Mouse (Mus musculus) adrenal gland, postnatal 10 days (tissue): ENCODE results near the gene Gm609. TPM values are rescaled to one million over a fixed set of nuclear protein-coding genes. Genes with fewer than 3 reads are reported as not detected.
A peak's percentile ranks its signal among the peaks of the same experiment; 100 is the strongest.
"Not testable (repeated sequence)": the region's sequence is repeated elsewhere in the genome, so short reads cannot be mapped to it uniquely, and the experiment has no call there.

Source experiments
- DNase-seq: peaks from one replicate; pipeline ENCODE4 v3.0.0; 2021; ENCODE audit warnings: mixed read lengths
- long read RNA-seq, 2 experiments: library from polyadenylated mRNA; stranded (forward); transcript quantifications; one replicate each; pipeline ENCODE4 v2.0.0; 2021
- total RNA-seq, 2 experiments: library from RNA; stranded (reverse); gene quantifications; 2 replicates each; pipeline ENCODE4 v1.2.3; 2021

Gm609 gene
- under 1 TPM; 0.27 to 0.48 TPM for total RNA-seq
- long read RNA-seq, experiment 1, result 0 reads
- long read RNA-seq, experiment 2, result 0 reads

- no peak for DNase-seq
These were observed at the start of gene Gm609 for GRCm38 (mm10) chr16:45492927-45493326. TSS of gene Gm609 (minus strand) at chr16:45492969.

GRCm38 (mm10) chr16:45542108-45542507 is 49.3 kb upstream of the Gm609 start:
- DNase-seq, result no peak

DNA sequence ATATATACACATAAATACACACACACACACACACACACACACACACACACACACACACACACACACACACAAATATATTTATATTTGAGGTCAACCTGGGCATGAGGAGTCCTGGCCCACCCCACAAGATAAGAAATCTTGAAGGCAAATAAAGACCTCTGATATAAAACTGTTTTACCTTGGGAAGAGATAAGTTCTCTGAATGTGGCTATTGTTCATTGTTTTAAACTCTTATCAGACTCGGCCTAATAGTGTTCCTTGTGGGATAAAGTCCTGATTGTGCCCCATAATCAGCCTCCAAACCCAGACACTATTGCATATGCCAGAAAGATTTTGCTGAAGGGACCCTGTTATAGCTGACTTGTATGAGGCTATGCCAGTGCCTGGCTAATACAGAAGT is 45.6 kb upstream of the Gm609 start:
- DNase-seq, result not testable (repeated sequence)

GRCm38 (mm10) chr16:45535009-45535408 is 42.2 kb upstream of the Gm609 start, which contains the start of gene Slc9c1:
TSS of gene Slc9c1 (plus strand) at chr16:45535309.
- no peak for DNase-seq

GRCm38 (mm10) chr16:45531950-45532349 is 39.2 kb upstream of the Gm609 start, which contains the start of gene Gm17783:
TSS of gene Gm17783 (minus strand) at chr16:45532050.
- DNase-seq, result no peak

- no peak for DNase-seq
These were observed 32.8 kb upstream of the Gm609 start for GRCm38 (mm10) chr16:45525551-45525950.

DNA sequence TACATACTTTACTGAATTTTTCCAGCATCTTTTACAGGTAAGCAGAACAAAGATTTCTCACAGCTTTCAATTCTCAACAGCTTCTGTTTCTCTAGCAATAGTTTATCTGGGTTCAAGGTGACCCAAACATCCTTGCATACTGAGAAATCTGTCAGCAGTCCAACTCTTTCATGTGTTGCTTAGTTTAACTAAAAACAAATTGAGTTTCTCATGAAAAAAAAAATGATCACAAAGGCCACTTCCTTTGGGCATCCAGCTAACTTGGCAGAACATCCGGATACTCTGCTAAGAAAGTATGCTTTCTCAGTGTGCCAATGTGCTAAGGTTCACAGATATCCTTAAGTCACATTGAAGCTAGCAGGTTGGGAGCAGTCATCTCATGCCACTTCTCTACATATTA is 2.6 kb upstream of the Gm609 start:
- peak; percentile 27 for DNase-seq

DNA sequence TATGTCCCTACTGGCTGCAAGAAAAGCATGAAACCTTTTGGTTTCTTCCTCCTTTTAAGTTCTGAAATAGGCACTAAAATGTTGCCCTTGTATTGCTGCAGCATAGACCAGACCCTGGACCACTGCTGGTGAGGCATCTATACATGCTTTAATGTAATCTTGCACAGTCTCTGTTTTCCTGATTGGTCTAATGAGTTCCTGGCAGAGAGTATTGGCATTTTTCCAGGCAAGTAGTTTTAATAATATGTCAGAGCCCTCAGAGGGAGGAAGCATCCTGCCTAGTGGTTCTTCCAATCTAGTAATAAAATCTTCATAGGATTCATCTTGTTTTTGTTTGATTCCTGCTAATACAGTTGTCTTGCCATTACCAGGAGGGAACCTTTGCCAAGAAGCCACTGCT is 15.8 kb downstream of the Gm609 start:
- no peak for DNase-seq

DNA sequence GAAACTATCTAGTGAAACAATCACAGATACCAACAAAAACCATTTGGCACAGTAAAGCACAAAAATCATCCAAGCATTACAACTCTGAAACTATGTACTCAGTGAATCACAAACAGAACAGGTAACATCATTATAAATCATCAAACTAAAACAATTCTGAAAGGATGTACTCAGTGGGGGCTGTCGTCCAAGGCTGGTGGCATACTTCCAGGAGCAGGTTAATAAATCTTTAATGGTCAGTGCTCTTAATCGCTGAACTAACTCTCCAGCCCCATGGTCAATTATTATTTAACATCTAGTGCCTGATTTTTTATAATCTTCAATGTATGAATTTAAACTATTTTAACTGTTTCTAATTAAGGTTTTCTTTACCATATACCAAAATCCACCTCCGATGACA is 20.9 kb downstream of the Gm609 start:
- DNase-seq, result peak; percentile 14

DNA sequence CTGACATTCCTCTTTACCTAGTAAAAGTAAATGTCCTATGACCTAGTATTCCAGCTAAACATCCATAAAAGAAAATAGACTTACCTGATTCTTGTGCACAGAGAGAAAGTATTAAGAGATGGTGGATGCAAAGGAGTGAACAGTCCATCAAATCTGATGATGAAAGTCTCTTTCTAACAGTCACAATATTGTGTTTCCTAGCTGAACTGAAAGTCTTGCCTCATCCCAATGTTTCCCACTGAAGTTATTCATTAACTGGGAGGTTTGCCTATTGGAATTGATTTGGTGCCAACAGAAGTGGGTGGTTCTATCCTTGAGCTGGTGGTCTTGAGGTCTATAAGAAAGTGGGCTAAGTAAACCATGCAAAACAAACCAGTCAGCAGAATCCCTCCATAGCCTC is 38.0 kb downstream of the Gm609 start:
- no peak for DNase-seq

- no peak for DNase-seq
These were observed 55.5 kb downstream of the Gm609 start for GRCm38 (mm10) chr16:45437230-45437739.

DNA sequence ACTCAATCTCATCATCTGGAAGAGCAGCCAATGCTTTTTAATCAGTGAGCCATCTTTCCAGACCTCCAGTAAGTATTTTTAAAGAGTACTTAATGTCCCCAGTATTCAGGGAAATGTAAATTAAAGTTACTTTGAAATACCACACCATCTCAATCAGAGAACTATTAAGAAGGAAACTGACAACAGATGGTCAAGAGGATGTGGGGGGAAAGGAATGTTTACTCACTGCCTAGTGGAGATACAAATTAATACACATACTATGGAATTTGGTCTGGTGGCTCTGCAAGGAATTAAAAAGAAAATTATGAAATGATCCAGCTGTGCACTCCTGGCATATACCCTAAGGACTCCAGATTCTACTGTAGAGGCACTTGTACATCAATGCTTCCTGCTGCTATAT is 57.2 kb downstream of the Gm609 start:
- DNase-seq, result no peak

DNA sequence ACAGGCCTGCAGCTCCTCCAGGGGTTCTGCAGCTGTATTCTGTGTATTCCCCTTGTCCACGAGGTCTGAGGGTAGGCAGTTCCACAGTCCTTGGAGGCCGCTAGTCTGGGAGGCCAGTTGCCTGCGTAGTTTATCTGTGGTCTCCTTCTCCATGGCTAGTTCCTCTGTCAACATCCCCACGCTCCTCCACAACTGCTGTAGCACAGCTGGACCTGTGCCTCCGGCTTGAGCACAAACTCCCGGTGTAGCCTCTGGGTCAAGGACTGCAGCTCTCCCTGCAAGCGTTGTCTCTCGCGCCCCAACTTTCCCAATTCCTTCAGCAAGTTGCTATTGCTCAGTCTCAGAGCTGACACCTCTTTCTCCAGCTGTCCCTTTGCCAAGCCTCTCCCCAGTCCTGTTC is 65.1 kb downstream of the Gm609 start:
- DNase-seq, result no peak

DNA sequence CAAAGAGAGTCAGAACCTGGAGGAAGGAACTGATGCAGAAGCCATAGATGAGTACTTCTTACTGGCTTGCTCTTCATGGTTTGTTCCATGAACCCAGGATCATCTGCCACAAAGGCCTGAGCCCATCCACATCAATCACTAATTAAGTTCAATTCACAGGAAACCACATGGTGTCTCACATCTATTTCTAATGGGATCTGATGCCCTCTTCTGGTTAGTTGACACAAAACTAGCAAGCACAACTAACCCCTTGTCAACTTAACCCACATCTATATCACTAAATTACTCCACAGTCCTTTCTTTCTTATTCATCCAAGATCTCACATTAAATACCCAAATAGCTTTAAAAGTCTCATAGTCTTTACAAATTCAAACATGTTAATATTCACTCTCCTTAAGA is 79.3 kb downstream of the Gm609 start:
- no peak for DNase-seq

DNA sequence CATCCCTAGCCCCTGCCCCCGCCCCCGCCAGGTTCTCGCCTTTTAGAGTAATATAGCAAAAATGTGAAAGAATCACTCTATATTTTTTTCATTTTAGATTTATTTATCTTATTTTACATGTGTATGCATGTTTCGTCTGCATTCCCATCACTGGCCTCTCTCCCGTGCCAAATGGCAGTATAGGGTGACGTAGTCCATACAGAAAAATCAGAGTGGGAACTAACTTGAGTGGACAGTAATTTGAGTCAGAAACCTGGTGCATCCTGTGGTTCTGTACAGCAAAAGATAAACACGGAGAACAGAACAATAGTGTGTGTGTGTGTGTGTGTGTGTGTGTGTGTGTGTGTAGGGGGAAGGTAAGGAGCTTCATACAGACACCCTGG is 83.7 kb downstream of the Gm609 start:
- DNase-seq, result not testable (repeated sequence)

DNA sequence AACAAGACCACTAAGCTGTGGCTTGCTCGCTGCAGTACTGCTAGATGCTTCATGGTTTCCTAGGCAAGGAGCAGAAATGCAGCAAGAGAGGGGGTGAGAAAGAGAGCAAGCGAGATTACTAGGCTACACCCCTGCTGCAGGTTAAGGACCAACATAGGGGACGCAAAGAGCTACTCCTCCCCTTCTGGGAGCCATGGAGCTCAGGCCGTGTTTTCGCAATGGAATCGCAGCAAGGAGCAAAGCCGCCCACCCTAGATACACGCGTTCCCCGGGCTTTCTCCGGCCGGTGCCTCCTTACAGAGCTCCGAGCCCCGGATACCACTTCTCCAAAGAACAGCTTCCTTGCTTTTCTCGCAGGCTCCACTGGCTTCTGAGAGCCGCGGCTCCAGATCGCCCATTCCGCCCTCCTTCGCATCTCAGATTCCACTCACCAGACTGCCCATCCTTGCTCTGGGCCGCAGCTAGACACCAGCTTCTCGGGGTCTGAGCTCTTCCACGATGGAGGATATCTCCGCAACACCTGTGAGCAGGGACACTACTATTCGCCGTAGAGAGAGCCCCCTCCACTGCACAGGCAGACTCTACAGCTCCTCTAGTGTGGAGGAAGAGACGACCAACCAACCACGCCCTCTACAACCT is 84.2 kb downstream of the Gm609 start, which contains the start of gene Cd200:
Gene Cd200, minus strand, starts transcription at position 629 of the 639 bp plus-strand sequence.
- DNase-seq, result peak; percentile 54

- no peak for DNase-seq
These were observed 84.9 kb downstream of the Gm609 start for GRCm38 (mm10) chr16:45407645-45408400.

GRCm38 (mm10) chr16:45407091-45407490 is 85.7 kb downstream of the Gm609 start:
- DNase-seq, result no peak

DNA sequence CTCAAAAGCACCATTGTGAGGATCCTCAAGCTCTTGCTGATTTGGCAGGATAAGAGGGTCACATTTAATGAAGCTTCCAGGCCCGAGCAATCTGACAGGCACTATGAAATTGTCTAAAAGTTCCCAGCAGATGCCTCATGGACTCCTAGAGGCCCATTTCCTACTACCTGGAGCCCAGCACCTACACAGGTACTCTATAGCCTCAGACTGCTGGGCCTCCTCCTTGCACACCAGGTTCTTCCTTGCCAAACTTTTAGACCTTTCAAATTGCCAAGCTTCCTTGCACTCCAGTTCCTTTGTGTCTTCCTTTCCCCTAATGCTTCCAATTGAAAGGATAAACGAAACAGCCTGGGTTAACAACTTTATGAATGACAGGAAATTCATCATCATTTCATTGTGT is 89.8 kb downstream of the Gm609 start:
- no peak for DNase-seq

DNA sequence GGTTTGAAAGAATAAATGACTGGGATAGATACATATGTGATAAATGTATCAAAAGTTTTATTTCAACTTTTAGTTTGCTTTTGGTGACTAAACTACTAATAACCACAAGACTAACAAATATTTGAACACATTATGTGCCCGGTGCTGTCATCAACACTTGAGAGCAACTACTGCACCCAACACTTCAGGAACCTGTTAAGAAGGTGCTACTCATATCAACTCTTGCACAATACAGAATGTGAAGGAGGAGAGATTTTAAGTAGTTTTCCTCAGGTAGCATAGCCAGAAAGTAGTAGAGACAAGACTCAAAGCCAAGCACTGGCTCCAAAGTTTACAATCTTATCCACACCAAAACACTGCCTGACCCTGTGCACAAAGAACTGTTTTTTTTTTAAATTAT is 90.7 kb downstream of the Gm609 start:
- no peak for DNase-seq

- DNase-seq, result no peak
These were observed 92.7 kb downstream of the Gm609 start for GRCm38 (mm10) chr16:45399947-45400555.

DNA sequence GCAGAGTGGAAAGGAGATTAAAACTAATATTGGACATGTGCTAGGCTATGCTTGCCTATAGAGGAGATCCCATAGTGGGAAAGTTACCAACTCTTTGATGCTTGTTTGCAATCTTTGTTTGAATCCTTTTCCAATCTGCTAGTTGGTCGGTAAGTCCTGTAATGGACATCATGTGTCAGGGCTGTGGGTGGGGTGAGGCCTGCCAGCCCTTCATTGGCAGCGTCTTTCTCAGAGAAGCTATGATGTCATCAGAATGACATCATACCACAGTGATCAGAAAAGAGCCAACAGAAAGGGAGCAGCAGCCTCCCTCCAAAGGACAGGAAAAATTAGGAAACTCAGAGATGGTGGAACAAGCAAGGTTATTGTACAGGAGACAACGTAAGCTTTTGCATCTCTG is 93.4 kb downstream of the Gm609 start:
- no peak for DNase-seq

GRCm38 (mm10) chr16:45397440-45397839 is 95.3 kb downstream of the Gm609 start:
- DNase-seq, result no peak
